Mouse (Mus musculus) C2C12 (cell line): ENCODE results near the gene Serpinh1.

ENCODE experiments used
- CEBPB ChIP-seq: IDR thresholded peaks from one replicate; pipeline ENCODE4 v1.6.1; 2011; ENCODE audit warnings: low read depth, mild to moderate bottlenecking, control low read depth, moderate library complexity
- CTCF ChIP-seq: IDR thresholded peaks from one replicate; pipeline ENCODE4 v1.5.1; 2011; ENCODE audit not compliant: control insufficient read depth, insufficient read depth, insufficient read length
- MAX ChIP-seq: IDR thresholded peaks from one replicate; pipeline ENCODE4 v1.6.1; 2011; ENCODE audit warnings: mild to moderate bottlenecking, control low read depth
- MYOD1 ChIP-seq: IDR thresholded peaks from one replicate; pipeline ENCODE4 v1.6.1; 2011; ENCODE audit warnings: low read depth; ENCODE audit not compliant: control insufficient read depth, insufficient read length
- MYOG ChIP-seq: IDR thresholded peaks from one replicate; pipeline ENCODE4 v1.6.1; 2011; ENCODE audit not compliant: control insufficient read depth, insufficient read length; ENCODE audit errors: extremely low read depth
- USF1 ChIP-seq: IDR thresholded peaks from one replicate; pipeline ENCODE4 v1.6.1; 2011; ENCODE audit warnings: low read depth, mild to moderate bottlenecking, control low read depth, moderate library complexity

DNA sequence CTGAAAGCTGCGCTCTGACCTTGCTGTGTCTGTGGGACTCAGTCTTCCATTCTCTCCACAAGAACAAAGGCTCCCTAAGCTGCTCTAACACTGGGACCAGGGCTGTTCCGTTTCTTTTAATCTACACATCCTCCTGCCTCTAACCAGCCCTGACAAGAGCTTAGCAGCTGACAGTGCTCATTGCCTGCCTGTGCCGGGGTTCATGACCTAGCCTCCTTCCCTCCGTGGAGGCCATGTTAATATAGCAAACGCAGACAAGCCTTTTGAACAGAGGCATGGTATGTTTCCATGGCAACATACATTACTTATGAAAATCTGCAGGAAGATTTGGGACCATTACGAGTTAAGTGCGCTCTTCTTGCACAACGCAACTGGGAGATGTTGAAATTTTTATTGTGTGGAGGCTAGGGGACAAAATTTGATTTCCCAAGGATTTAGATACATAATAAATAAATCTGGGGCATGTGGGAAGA lies 40.3 kb downstream of the Serpinh1 start:
- TF ChIP-seq CTCF (no peak), MYOD1 (no peak), MYOG (no peak), USF1 (no peak), CEBPB (no peak), MAX (no peak)
